Mouse (Mus musculus) layer of hippocampus, adult 11-12 months (tissue): Measurements from ENCODE around the gene Tmem45a.
"Not testable (repeated sequence)": the region's sequence is repeated elsewhere in the genome, so short reads cannot be mapped to it uniquely, and the experiment has no call there.

Experiments
- DNase-seq: peaks from one replicate; pipeline ENCODE4 v3.0.0; 2022; ENCODE audit warnings: low spot score

Gene Tmem45a

GRCm38 (mm10) chr16:56885824-56886615 is at the start of gene Tmem45a:
Gene Tmem45a, minus strand, starts transcription at chr16:56886166.
- DNase-seq: peak; percentile 63

GRCm38 (mm10) chr16:56928023-56928422 is 42.1 kb upstream of the Tmem45a start, which contains the start of gene Lnp1:
Gene Lnp1, minus strand, starts transcription at chr16:56928061.
- peak; percentile 8 for DNase-seq

GRCm38 (mm10) chr16:56920102-56920657 is 34.2 kb upstream of the Tmem45a start:
- peak; percentile 28 for DNase-seq

GRCm38 (mm10) chr16:56917230-56917629 is 31.3 kb upstream of the Tmem45a start:
- no peak for DNase-seq

GRCm38 (mm10) chr16:56908986-56909385 is 23.0 kb upstream of the Tmem45a start:
- DNase-seq: no peak

- DNase-seq: not testable (repeated sequence)
Measured at GRCm38 (mm10) chr16:56902206-56902605, 16.2 kb upstream of the Tmem45a start.

GRCm38 (mm10) chr16:56891583-56891982 is 5.6 kb upstream of the Tmem45a start:
- DNase-seq: no peak

GRCm38 (mm10) chr16:56886616-56887116 is 700 bp upstream of the Tmem45a start:
- no peak for DNase-seq

GRCm38 (mm10) chr16:56884811-56885210 is 1.2 kb downstream of the Tmem45a start:
- DNase-seq: no peak

- DNase-seq: no peak
Measured at GRCm38 (mm10) chr16:56873410-56873809, 12.6 kb downstream of the Tmem45a start.

GRCm38 (mm10) chr16:56870458-56870857 is 15.5 kb downstream of the Tmem45a start:
- DNase-seq: no peak

- DNase-seq: no peak
Measured at GRCm38 (mm10) chr16:56868361-56868760, 17.6 kb downstream of the Tmem45a start.

- no peak for DNase-seq
Measured at GRCm38 (mm10) chr16:56867591-56867990, 18.4 kb downstream of the Tmem45a start.

- no peak for DNase-seq
Measured at GRCm38 (mm10) chr16:56852841-56853587, 33.0 kb downstream of the Tmem45a start.

GRCm38 (mm10) chr16:56842988-56843387 is 43.0 kb downstream of the Tmem45a start:
- no peak for DNase-seq

- DNase-seq: no peak
Measured at GRCm38 (mm10) chr16:56833312-56833711, 52.7 kb downstream of the Tmem45a start.

- DNase-seq: no peak
Measured at GRCm38 (mm10) chr16:56831986-56832385, 54.0 kb downstream of the Tmem45a start.

GRCm38 (mm10) chr16:56801370-56802109 is 84.4 kb downstream of the Tmem45a start:
- no peak for DNase-seq

GRCm38 (mm10) chr16:56800946-56801345 is 85.0 kb downstream of the Tmem45a start:
- no peak for DNase-seq

- DNase-seq: no peak
Measured at GRCm38 (mm10) chr16:56800469-56800868, 85.5 kb downstream of the Tmem45a start.

GRCm38 (mm10) chr16:56799541-56800029 is 86.4 kb downstream of the Tmem45a start:
- no peak for DNase-seq

GRCm38 (mm10) chr16:56798873-56799272 is 87.1 kb downstream of the Tmem45a start:
- DNase-seq: no peak
